Mouse (Mus musculus) liver, embryonic 14.5 days (tissue): ENCODE data around the gene Siglecg.

ENCODE experiments used
- CTCF ChIP-seq: IDR thresholded peaks from 2 replicates; pipeline ENCODE4 v1.5.1; 2016; ENCODE audit warnings: antibody characterized with exemption, low read depth, control low read depth
- EP300 ChIP-seq: IDR thresholded peaks from 2 replicates; pipeline ENCODE4 v1.6.1; 2016; ENCODE audit warnings: antibody characterized with exemption, low read depth

GRCm38 (mm10) chr7:43399501-43399900, 8.5 kb upstream of the Siglecg start:
- TF ChIP-seq CTCF (no peak), EP300 (no peak)
